ENCODE assay signal across 39 mouse cellular contexts in genomic region chrX:154347933-154348332, GRCm38 (mm10). TPM values are rescaled to one million over a fixed set of nuclear protein-coding genes. Genes with fewer than 3 reads are reported as not detected.
"Had no signal": no experiment of that assay in that cellular context is flagged by ENCODE, and none has a peak within 500 bp of the region (broad histone marks: within the 10 kb centered on the region; RNA-seq: fewer than 3 reads in every experiment).

No protein-coding gene starts in this region.

- H3K27ac ChIP-seq: embryonic facial prominence, embryonic 10.5 days; embryonic facial prominence, embryonic 12.5 days; embryonic facial prominence, embryonic 13.5 days; embryonic facial prominence, embryonic 15.5 days; forebrain, embryonic 10.5 days; forebrain, embryonic 12.5 days; forebrain, embryonic 13.5 days; forebrain, embryonic 15.5 days; gastrocnemius, adult 2 months; heart, adult 2 months; heart, embryonic 10.5 days had no signal

- H3K4me1 ChIP-seq: embryonic facial prominence, embryonic 10.5 days; embryonic facial prominence, embryonic 12.5 days; embryonic facial prominence, embryonic 13.5 days; embryonic facial prominence, embryonic 15.5 days; forebrain, embryonic 10.5 days; forebrain, embryonic 12.5 days; forebrain, embryonic 13.5 days; forebrain, embryonic 15.5 days; heart, embryonic 10.5 days had no signal

- ATAC-seq: forebrain, embryonic 13.5 days; forebrain, embryonic 14.5 days; forebrain, embryonic 15.5 days; forebrain, embryonic 16.5 days; forebrain, postnatal 0 days had no signal

- H3K4me3 ChIP-seq: embryonic facial prominence, embryonic 10.5 days; embryonic facial prominence, embryonic 12.5 days; embryonic facial prominence, embryonic 13.5 days; embryonic facial prominence, embryonic 15.5 days; erythroblast, embryonic 14.5 days; forebrain, embryonic 10.5 days; forebrain, embryonic 12.5 days; forebrain, embryonic 13.5 days; forebrain, embryonic 15.5 days; gastrocnemius, adult 2 months; heart, adult 2 months; heart, embryonic 10.5 days had no signal

- H3K9ac ChIP-seq: embryonic facial prominence, embryonic 12.5 days; embryonic facial prominence, embryonic 13.5 days; embryonic facial prominence, embryonic 15.5 days; forebrain, embryonic 12.5 days; forebrain, embryonic 13.5 days; forebrain, embryonic 15.5 days; forebrain, postnatal 0 days had no signal

- H3K9me3 ChIP-seq: embryonic facial prominence, embryonic 12.5 days; embryonic facial prominence, embryonic 13.5 days; embryonic facial prominence, embryonic 15.5 days; forebrain, embryonic 12.5 days; forebrain, embryonic 13.5 days; forebrain, embryonic 15.5 days had no signal

- H3K36me3 ChIP-seq: embryonic facial prominence, embryonic 10.5 days; embryonic facial prominence, embryonic 12.5 days; embryonic facial prominence, embryonic 13.5 days; embryonic facial prominence, embryonic 15.5 days; forebrain, embryonic 10.5 days; forebrain, embryonic 12.5 days; forebrain, embryonic 15.5 days; heart, embryonic 10.5 days had no signal

- DNase-seq: cerebellum, adult 9-11 months; cerebellum, postnatal 10 days; cerebellum, postnatal 14 days; cerebellum, postnatal 25 days; cerebellum, postnatal 36 days; embryo, embryonic 11 days; forebrain, postnatal 0 days; gastrocnemius, adult 2 months; gastrocnemius, postnatal 10 days; gastrocnemius, postnatal 14 days; gastrocnemius, postnatal 25 days; gastrocnemius, postnatal 36 days; heart, adult 11 months; heart, adult 18-20 months; heart, adult 2 months had no signal

- H3K27me3 ChIP-seq: embryonic facial prominence, embryonic 12.5 days; embryonic facial prominence, embryonic 13.5 days; embryonic facial prominence, embryonic 15.5 days; forebrain, embryonic 12.5 days; forebrain, embryonic 13.5 days; forebrain, embryonic 15.5 days had no signal

RNA-seq across cellular contexts. Expression of gene 4930524N10Rik, which starts 4.7 kb away (rescaled TPM):
- total RNA-seq: common myeloid progenitor, adult 5-6 weeks; forebrain, postnatal 0 days; gastrocnemius, adult 18-20 months; gastrocnemius, adult 2 months; gastrocnemius, adult 8-10 months; gastrocnemius, postnatal 10 days; gastrocnemius, postnatal 14 days; gastrocnemius, postnatal 25 days; gastrocnemius, postnatal 36 days; gastrocnemius, postnatal 4 days; granulocyte monocyte progenitor cell, adult 5-6 weeks; heart, adult 18-20 months; heart, adult 2 months; heart, adult 8-10 months had no signal
- polyA plus RNA-seq: cortical plate, adult 2 months; embryonic facial prominence, embryonic 10.5 days; embryonic facial prominence, embryonic 11.5 days; embryonic facial prominence, embryonic 12.5 days; embryonic facial prominence, embryonic 13.5 days; embryonic facial prominence, embryonic 14.5 days; embryonic facial prominence, embryonic 15.5 days; erythroblast, embryonic 14.5 days; forebrain, embryonic 10.5 days; forebrain, embryonic 11.5 days; forebrain, embryonic 12.5 days; forebrain, embryonic 13.5 days; forebrain, embryonic 14.5 days; forebrain, embryonic 15.5 days; forebrain, embryonic 16.5 days; forebrain, postnatal 0 days; frontal cortex, adult 2 months; gonadal fat pad, adult 2 months; heart, adult 2 months; heart, embryonic 10.5 days had no signal
